Mouse (Mus musculus) urinary bladder, adult 2 months (tissue): Measurements from ENCODE around the gene Rell1. TPM values are rescaled to one million over a fixed set of nuclear protein-coding genes. Genes with fewer than 3 reads are reported as not detected.

Source experiments
- DNase-seq: peaks from one replicate; pipeline ENCODE4 v3.0.0; 2022; ENCODE audit warnings: low spot score
- polyA plus RNA-seq: library from polyadenylated mRNA; depleted of rRNA; stranded (reverse); fragments of >200 nt; gene quantifications from 2 replicates; pipeline ENCODE4 v1.2.3, GENCODE M21; 2012

Gene Rell1
- polyA plus RNA-seq, 1 experiment = 21.4 TPM

DNA sequence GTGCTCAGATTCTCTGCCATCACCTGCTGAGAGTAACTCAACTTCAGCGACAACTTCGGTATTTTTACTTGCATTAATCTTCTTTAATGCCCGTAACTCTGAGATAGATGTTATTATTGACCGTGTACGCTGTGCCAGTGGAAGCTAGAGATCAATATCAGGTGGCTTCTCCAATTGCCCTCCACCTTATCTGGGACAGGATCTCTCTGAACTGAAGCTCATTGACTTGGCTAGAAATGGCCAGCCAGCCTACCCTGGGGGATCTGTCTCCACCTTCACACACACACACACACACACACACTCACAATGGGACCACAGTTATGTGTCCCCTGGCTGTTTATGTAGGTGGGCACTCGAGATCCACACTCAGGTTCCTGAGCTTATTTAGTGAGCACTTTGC, 16.7 kb downstream of the Rell1 start:
- DNase-seq = no peak

DNA sequence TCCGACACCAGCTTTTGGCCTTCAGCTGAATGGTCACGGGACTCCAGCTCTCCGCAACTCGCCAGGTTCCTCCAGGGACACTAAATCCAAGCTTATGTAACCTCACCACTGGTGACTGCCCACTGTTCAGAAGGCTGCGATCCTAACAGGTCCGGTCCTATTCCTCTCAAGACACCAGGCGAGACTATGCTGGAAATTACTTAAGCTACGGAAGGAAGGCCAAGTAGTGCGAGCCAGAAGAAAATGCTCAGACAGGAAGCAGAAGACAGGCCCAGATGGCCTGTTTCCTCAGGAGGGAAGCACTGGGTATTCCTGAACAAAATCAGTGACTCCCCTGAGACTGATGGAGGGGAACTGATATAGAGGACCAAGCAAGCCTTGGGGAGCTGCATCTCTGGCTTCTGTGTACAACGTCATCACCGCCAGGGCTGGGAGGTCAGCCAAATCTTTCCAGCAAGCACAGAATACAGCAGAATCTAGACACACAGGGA, 17.2 kb downstream of the Rell1 start:
- no peak for DNase-seq

DNA sequence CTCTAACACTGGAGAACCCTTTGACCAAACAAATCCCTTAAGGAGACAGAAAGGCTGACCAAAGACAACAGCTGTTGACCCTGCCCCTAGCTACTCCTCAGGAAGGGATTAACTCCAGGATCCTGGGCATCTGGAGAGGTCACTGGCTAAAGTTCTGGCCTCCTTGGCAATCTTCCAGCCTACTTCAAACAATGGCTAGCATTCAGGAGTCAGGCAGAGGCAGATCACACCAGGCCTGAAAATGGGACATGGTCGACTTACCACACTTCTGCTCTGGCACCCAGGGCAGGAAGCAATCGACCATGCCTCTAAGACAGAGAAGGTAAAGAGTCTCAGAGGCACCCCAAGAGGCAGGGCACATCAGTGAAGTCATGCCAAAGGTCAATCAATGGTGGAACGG, 19.5 kb downstream of the Rell1 start:
- no peak for DNase-seq

DNA sequence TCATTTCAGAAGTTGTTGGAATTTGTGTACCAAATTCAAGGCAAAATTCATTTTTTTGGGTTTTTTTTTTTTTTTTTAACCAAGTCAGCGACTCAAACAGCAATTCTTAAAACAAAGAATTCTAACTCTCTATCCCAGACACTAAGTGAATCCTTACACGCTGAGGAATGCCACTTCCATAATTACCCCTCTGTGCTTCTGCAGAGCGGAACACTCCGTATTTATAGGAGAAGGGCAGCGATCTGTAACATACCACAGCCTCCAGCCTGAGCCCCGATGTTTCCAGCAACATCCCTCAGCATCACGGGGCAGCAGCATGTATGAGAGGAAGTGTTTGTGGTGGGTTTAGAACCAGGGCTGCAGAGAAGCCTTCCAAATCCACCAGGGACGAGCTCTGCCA, 21.2 kb downstream of the Rell1 start:
- DNase-seq = no peak

DNA sequence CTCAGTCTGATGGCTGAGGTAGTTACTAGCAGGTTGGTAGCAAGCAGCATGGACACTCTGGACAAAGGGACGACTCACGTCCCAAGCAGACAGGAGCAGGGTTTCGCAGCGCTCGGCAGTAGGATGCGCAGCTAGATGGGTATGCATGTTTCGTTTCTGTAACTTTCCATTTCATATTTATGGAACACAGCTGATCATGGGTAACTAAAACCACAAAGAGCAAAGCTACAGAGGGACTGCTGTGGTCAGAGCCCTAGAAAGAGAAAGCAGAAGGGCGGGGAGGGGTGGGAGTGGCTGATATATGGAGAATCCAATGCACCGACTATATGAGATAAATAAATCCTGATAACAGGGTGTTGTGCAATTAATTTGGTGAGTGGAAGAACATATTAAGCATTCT, 25.4 kb downstream of the Rell1 start:
- DNase-seq = no peak

DNA sequence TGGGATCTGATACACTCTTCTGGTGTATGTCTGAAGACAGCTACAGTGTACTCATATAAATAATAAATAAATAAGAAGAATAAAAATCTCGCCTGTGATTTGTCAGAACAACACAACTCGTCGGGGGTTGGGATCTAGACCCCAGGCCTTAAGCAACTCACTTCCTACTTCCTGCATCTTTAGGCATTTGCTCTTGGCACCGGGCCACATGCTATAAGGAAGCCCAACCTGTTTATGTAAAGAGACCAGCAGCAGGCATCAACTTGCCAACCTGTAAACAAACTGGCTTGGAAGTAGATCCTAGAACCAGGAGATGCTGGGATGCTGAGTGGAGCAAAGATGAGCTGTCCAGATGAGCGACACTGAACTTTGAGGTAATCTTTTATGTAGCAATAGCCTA, 26.8 kb downstream of the Rell1 start:
- DNase-seq = no peak

DNA sequence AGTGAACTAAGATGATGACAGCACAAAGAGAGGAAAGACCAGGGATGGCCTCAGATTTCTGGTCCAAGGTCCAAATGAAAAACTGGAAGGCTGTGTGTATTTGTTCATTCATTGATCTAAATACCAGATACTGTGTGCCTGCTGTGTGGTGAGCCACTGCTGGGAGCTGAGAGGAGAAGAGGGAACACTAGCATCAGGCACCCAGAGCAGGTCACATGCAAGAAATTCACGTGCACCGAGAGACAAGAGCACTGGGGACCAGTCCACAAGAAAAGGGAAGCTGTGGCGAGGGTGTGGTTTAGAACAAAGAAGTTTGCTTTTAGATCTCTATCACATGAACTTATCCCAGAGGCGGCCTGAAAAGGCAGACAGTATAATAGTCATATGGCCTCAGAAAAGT, 30.1 kb downstream of the Rell1 start:
- DNase-seq = no peak

DNA sequence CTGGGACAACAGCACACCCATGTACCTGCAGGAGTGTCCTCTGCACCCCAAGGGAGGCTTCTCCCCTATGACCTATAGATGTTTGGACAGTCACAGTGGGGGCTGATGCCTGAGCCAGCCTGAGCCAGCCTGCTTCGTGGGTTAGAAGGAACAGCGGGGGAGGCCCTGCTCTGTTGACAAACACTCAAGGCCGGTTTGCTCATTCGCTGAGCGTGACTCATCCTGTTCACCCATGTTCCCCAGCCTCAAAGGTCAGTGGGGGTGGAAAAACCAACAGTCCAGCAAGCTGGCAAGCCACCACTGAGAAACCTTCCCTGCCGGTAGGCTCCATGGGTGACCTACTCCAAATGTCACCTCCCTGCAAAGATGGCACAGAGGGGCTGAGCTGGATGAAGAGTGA, 32.0 kb downstream of the Rell1 start:
- peak; percentile 38 for DNase-seq

DNA sequence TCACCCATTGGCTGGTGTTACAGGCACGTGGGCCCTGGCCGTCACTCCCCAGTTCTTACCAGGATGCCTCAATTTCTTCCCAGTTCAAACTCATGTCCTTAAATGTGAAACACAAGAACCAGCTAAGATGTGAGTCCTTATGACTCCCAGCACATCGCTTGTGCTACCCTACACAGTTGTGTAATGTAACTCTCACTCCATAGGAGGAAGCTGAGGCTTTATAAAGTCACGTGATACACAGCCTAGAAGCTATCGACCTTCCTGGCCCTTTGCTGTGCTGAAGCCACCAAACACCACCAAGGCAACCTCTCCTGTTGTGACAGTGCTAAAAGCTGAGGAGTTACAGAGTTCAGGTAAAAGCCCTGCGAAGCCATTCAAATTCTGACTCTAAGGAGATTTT, 33.1 kb downstream of the Rell1 start:
- no peak for DNase-seq

DNA sequence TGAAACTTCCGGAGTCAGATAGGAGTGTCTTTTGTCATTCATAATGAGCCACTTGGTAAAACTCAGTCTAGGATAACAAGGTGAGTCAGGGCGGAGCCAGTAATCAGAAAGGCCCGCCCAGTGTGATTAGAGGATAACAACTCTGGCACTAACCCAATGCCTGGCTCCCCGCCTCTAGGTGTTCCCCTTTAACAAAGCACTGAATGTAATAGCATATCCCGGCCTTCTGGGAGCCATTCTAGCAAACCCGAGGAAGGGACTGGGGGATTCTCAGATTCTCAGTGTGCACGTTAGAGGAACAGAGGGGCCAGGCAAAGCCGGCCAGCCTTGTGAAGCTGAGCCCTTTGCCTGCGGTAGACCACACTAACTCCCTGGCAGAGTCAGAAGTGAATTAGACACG, 35.9 kb downstream of the Rell1 start:
- no peak for DNase-seq

DNA sequence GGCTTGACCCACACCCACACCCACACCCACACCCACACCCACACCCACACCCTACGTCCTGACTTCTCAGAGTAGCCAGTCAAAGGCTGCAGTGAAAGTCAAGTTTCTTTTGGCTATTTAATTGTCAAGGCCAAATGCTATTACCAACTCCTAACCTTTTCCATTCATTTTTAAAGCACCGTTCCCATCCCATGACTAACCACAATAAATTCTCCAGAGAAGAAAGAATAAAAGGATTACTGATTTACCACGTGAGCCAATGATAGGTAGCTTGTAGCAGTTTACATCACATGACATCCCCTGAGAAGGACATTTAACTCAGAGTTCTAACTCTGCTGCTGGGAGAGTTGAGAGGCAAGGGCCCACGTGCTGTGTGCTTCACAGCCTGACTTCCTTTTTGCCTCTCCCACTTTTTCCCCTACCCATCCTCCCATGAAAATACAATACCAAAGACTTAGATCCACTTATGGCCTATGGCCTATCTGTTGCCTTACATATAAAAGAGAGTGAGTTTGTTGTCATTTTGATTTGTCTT, 37.8 kb downstream of the Rell1 start:
- DNase-seq = no peak

DNA sequence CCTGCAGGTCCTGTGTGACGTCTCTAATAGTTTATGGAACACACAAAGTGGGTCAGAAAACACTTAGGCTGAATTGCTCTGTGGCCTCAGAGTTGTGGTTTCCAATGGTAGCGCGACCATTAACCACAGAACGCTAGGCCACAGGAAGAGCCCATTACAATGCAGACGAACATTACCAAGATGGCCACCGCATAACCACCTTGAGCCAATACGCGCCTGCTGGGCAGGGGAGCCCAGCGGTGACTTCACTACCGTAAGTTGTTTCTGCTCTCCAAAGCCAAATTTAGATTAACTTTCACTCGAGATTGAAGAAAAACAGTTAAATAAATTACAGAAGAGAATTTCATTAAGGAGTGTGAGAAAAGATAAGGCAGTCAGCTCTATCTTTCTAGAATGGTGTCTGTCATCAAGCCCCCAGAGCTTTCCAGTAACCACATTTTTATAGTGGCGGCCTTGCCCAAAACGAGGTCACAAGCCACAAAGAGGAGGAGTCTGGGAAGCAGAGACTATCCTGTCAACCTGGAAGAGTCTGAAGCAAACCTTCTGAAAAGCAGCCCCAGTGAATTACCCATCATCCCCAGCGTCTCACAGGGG, 43.6 kb downstream of the Rell1 start:
- DNase-seq = no peak

DNA sequence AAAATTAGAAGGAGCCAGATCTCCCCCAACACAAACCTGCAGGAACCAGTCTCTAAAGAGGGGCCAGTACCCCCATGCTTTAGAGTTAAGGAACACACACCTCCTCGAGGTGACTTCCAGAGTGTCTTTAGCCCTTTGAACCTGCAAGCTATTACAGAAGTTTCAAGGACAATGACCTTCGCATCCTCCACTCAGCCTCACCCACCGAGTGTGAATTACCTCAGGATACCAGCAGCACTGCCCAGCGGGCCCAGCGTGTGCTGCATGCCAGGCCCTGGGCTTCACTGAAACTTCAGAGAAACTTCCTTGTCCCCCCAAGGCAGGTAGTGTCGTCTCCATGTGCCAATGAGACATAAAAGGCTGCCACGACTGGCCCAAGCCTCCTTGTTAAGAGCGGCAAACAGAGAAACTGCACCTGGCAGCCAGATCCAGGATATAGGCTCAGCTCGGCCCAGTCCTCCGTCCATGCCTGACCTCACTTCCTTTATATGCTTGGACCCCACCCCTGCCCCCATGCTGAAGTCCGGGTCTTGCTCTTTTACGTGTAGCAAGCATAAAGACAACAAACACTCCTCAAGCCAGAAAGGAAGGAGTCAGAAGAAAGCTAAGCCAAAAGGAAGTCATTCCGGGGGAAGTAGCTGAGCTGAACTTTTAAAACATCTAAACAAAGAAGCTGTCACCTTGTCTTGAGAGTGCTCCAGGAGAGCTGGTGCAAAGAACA, 45.2 kb downstream of the Rell1 start:
- DNase-seq = no peak

DNA sequence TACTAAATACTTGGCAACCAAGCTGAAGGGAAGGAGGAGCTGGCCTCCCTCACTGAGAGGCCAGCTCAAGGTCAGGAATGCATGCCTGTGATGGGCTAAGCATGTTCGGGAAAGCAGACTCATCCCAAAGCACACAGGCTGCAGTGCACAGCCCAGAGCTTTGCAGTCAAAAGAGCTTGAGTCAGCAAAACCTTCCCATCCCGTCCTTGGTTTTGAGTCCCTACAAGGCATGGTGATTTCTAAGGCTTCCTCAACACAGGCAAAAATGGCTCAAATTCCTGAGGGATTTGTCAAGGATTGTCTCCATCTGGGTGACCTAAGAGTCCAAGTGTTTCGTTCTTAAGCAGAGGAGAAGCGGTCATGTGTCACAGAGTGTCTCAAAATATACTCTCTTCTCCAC, 50.5 kb downstream of the Rell1 start:
- DNase-seq = no peak

DNA sequence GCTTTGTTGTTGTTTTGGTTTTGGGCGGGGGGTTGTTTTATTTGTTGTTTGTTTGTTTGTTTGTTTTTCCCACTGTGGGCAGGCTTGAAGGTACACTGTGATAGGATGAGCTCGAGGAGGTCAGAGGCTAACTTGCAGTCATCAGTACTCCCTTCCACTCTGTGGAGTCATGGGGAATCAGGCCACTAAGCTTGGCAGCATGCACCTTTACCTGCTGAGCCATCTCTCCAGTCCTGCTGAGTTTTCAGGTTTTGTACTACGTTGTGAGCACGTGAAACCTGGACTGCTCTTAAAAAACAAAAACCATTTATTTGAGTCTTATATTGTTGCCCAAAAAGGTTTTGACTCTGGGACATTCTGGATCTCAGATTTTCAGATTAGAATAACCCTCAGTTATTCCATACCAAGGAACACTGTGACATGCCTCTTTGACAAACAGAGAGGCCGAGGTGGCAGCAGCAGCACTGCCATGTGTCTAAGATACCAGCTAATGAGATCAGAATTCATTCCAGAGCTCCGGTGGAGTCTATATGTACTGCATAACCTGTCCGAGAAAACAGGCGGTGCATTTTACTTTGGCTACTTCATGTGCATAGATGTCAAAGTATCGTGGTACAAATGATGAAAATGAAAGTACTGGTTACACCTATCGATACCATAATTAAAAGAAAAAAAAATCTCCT, 52.1 kb downstream of the Rell1 start:
- DNase-seq = no peak

DNA sequence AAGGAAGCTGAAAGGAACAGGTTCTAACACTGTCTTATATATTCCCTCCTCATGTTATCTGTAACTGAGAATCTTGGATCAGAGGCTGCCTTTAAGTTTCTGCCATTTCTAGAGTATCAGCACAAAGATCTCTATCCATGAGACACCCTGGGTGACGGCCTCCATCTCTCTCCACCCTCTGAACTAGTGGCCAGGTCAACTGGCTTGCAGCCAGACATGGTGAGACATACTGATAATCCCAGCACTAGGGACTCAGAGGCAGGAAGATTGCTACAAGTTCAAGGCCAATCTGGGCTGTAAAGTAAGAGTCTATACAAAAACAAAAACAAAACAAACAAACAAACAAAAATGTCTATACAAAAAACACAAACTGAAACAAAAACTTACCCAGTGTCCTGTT, 53.8 kb downstream of the Rell1 start:
- DNase-seq = no peak

DNA sequence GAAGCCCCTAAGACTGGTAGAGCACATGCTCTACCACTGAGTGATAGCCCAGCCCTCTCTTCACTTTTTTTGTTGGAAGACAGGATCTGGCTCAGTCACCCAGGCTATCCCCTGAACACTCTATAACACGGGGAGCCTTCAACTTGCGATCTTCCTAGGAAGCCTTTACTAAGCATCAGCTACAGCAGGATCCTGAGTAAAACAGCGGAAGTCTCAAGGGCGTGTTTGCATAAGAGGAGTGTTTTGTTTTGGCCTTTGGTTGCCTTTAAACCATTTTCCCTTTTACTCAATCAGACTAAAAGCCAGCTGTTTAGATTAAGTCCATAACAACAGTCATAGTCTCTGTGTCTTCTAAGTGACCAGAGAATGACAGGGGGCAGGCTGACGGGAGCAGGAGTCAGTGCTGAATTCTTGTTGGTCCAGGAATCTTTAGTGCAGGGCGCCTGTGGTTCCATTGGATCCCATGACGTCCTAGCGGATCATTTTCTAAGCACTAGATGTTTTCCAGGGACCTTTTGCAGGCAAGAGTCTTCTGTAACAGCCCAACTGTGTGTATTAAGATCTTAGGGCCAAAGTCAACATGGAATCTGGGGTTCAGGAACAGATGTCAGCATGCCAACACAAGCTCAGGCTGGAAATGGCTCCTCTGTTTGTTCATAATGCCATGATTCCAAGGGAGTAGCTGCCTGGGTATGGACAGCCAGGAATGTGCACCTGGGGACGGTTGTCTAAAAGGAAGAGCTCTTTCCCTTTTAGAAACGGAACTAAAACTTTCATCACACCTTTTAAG, 58.3 kb downstream of the Rell1 start:
- no peak for DNase-seq

DNA sequence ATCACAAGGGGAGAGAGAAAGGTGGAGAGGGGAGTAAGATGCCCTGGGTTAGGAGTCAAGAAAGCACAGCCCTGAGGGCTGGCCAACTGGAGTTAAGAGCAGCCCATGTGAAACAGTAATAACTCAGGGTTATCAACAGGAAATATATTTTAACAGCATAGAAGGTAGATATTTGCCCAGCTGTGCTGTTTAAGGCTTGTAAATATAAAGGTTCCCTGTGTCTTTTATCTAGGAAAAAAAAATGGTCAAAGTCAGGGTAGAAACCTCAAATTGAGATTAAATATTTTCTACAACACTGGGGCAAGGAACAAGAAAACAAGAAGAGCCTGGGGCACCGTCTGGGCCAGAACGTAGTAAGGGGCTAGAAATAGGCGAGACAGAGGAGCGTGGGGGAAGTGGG, 61.2 kb downstream of the Rell1 start:
- DNase-seq = no peak

DNA sequence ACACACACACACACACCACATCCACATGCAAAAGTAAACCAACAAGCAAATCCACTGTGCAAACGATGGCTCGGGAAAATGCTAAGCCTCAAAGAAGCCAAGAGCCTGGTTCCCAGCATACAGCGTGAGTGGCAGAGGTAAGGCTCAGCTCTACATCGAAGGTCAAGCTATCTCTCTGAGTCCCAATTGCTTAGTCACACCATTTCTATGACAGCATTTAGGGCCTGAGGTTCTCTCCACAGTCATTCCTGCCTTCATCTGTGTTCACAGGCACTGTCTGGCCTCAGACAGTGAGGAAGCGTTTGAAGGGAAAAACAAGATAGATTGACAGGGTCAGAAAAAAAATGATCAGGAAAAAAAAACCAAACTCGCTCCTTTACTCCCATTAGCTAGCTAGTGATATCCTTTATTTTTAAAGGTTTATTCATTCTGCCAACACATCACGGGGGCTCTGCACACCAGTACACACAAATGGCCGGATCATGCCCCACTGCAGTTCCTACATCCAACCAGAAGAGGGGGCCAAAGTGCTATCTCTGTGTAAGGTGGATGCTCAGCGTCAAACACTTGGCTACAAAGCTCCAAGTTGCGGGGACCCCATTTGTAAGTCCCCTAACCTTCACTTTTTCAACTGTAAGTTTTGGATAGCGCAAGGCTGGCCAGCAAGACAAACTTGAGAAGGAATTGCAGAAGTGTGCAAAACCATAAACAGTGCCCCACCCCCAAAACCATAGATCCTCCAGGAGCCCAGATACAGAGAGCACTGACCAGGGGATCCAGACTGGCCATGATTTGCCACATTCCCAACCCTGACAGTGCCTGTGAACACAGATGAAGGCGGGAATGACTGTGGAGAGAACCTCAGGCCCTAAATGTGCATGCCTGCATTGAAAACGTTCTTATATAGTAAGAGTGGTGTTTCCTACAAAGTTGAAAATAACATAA, 62.3 kb downstream of the Rell1 start:
- peak; percentile 63 for DNase-seq

DNA sequence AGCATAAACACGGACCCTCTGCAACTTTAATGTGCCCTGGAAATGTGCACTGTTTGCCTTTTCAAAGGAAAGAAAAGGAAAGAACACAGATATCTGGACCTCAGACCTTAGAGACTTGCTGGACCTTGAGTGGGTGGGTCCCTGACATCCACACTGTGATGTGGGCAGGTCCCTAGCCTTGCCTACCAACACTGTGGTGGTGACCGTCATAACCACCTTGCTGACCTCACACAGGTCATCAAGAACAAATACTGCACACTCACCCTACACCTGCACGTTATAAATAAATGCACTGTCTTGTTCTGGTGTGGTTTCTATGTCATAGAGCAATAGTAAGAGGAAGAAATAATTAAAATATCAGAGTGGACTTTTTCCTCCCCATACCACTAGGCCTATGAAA, 65.4 kb downstream of the Rell1 start:
- no peak for DNase-seq

DNA sequence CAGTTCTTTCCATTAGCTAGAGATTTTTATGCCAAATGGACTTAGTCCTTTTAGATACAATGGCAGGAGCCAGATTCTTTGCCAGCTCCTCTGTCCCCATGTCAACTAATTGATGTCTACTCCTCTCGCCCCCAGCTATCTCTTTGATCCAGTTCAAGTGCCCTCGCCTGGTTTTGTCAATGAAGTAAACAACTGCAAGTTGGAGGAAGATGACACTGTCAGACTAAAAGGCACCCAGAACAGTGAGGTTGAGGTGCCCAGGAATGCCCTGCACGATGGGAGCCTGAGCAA, 70.9 kb downstream of the Rell1 start:
- no peak for DNase-seq
